Mouse (Mus musculus) kidney, adult 18-20 months (tissue): ENCODE data around the gene Ace3.

ENCODE experiments used
- DNase-seq: peaks from one replicate; pipeline ENCODE4 v3.0.0; 2021

The Ace3 gene

DNA sequence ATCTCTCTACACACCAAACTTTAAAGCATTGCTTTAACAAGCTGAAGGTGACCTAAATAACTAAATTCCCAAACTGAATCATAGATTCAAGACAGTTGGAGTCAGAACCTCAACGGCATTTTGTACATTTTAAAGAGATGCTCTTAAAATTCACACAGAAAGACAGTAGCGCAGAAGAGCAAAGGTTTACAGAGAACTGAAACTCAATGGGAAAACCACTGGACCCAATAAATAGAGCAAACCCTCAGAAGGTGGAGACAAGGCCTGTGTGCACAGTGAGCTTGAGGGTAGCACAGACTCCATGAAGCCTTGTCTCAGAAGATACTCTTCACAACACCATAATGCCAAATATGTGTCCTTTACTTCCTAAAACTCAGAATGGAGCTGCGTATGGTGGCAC lies 51.3 kb downstream of the Ace3 start:
- no peak for DNase-seq

DNA sequence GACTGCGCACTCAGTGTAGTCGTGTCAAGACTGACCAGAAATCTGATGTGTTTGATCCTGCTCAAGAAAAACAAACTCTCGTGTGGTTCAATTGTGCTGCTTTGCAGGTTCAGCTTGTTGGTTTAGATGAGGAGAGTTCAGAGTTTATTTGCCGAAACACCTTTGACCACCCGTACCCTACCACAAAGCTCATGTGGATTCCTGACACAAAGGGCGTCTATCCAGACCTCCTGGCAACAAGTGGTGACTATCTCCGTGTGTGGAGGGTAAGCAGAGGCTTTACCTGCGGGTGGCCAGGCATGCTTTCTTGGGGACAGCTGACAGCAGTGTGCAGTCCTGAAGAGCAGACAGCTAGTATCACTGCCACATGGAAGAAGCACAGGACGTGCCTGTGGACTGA lies 52.1 kb downstream of the Ace3 start:
- no peak for DNase-seq

DNA sequence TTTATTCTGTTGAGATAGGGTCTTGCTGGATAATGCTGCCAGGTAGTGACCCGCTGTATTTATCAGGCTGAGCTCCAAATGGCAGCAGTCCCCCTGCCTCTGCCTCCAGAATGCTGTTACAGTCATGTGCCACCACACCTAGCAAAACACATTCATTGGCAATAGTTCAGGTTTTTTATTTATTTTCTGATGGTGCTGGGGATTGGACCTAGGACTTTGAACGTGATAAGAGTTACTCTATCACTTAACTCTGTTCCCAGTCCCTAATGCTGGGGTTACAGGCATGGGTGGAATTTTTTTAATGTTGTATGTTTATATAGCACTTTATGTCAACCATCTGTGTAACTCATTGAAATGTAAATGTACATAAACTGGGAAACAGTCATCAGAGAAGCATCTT lies 59.4 kb downstream of the Ace3 start:
- no peak for DNase-seq

GRCm38 (mm10) chr11:106054600-106054999 lies 60.1 kb downstream of the Ace3 start:
- DNase-seq: no peak
